Comparison of ENCODE assay signal across 22 mouse cellular contexts in the genomic region with DNA sequence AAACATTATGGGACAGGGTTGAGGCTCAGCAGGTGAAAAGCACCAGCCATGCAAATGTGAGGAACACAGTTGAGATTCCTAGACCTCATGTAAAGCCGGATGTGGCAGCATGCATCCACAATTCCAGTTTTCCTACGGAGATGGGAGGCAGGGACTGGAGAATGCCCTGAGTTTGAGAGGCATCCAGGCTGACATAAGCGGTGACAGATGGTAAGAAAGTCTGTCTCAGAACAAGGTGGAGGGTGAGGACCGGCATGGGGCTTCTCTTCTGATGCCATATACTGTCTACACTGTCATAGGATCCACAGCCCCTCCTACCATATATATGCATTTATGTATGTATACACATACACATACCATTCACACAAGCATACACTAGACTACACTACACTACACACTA.
DNase-seq lines count a peak whose midpoint lies in the region; ATAC-seq lines count a peak whose summit lies in the region.
"Had no signal": no experiment of that assay in that cellular context is flagged by ENCODE, and none has a peak within 500 bp of the region (broad histone marks: within the 10 kb centered on the region; RNA-seq: fewer than 3 reads in every experiment).

No protein-coding gene starts in this region.

- no peaks in the 10 kb centered on the region for H3K27me3 ChIP-seq in forebrain, embryonic 15.5 days
- H3K27me3 ChIP-seq in forebrain, embryonic 11.5 days (ENCODE audit: control insufficient read depth, insufficient read depth, low read length): no peaks in the 10 kb centered on the region
- H3K27me3 ChIP-seq in forebrain, embryonic 16.5 days (replicated peaks; ENCODE audit: control insufficient read depth, insufficient read depth, low read length): no peaks in the 10 kb centered on the region
- H3K27me3 ChIP-seq: heart, embryonic 13.5 days; liver, embryonic 15.5 days had no signal

- ATAC-seq in forebrain, embryonic 15.5 days (replicated peaks): peak; percentile 58; the same call in 1 of the 2 replicates
- no peak for ATAC-seq in forebrain, embryonic 11.5 days (replicated peaks; ENCODE audit: low FRiP score)
- peak; percentile 62 for ATAC-seq in forebrain, embryonic 16.5 days
- ATAC-seq: midbrain, embryonic 16.5 days had no signal

- H3K9me3 ChIP-seq in forebrain, embryonic 15.5 days: no peaks in the 10 kb centered on the region
- H3K9me3 ChIP-seq in forebrain, embryonic 11.5 days (ENCODE audit: control insufficient read depth, low read length): no peaks in the 10 kb centered on the region
- no peaks in the 10 kb centered on the region for H3K9me3 ChIP-seq in forebrain, embryonic 16.5 days (ENCODE audit: control insufficient read depth, low read length)
- H3K9me3 ChIP-seq: embryonic facial prominence, embryonic 10.5 days; heart, embryonic 13.5 days; limb, embryonic 10.5 days; liver, embryonic 15.5 days had no signal

- H3K4me3 ChIP-seq in forebrain, embryonic 15.5 days: no peak overlapping the region
- H3K4me3 ChIP-seq in forebrain, embryonic 11.5 days (ENCODE audit: low read depth, low read length): no peak overlapping the region
- H3K4me3 ChIP-seq in forebrain, embryonic 16.5 days (replicated peaks; ENCODE audit: low read length): no peak overlapping the region
- H3K4me3 ChIP-seq: embryonic facial prominence, embryonic 10.5 days; heart, adult 2 months; heart, embryonic 13.5 days; limb, embryonic 10.5 days; liver, embryonic 15.5 days had no signal

- H3K36me3 ChIP-seq in forebrain, embryonic 15.5 days: no peaks in the 10 kb centered on the region
- no peaks in the 10 kb centered on the region for H3K36me3 ChIP-seq in forebrain, embryonic 11.5 days (ENCODE audit: control insufficient read depth, insufficient read depth, low read length)
- H3K36me3 ChIP-seq in forebrain, embryonic 16.5 days (ENCODE audit: control insufficient read depth, insufficient read depth): no peaks in the 10 kb centered on the region
- H3K36me3 ChIP-seq: embryonic facial prominence, embryonic 10.5 days; heart, embryonic 13.5 days; limb, embryonic 10.5 days; liver, embryonic 15.5 days had no signal

- no peak overlapping the region for H3K4me2 ChIP-seq in forebrain, embryonic 15.5 days (replicated peaks)
- H3K4me2 ChIP-seq in forebrain, embryonic 11.5 days (ENCODE audit: low read depth, low read length, severe bottlenecking): no peak overlapping the region
- no peak overlapping the region for H3K4me2 ChIP-seq in forebrain, embryonic 16.5 days (ENCODE audit: low read length)
- H3K4me2 ChIP-seq: heart, embryonic 13.5 days; liver, embryonic 15.5 days had no signal

- DNase-seq in forebrain, embryonic 11.5 days (ENCODE audit: low spot score): no peak
- peak; percentile 73 for DNase-seq in cerebellum, adult 11 months
- DNase-seq in cerebellum, adult 9-10 months: peak; percentile 90
- no peak for DNase-seq in natural killer cell, adult 2 months (ENCODE audit: low spot score in 2 of 2)
- no peak for DNase-seq in right cerebral cortex, postnatal 10 days (ENCODE audit: low spot score in 2 of 2)
- DNase-seq: adrenal gland, postnatal 25 days; gastrocnemius, postnatal 25 days; heart, adult 2 months; heart, postnatal 14 days; kidney, adult 18-20 months; liver; retina, postnatal 1 day; thymus, postnatal 14 days had no signal

- WGBS in forebrain, embryonic 15.5 days: 73% methylated on average over 4 of the region's 4 CpGs
- WGBS in forebrain, embryonic 11.5 days: 94% methylated on average over 4 of the region's 4 CpGs
- WGBS in forebrain, embryonic 16.5 days: 72% methylated on average over 4 of the region's 4 CpGs

- H3K4me1 ChIP-seq in forebrain, embryonic 15.5 days: peaks cover 13% of the 10 kb centered on the region
- H3K4me1 ChIP-seq in forebrain, embryonic 11.5 days (replicated peaks; ENCODE audit: control insufficient read depth, insufficient read depth, low read length): no peaks in the 10 kb centered on the region
- peaks cover 8% of the 10 kb centered on the region for H3K4me1 ChIP-seq in forebrain, embryonic 16.5 days (replicated peaks; ENCODE audit: control insufficient read depth, insufficient read depth, low read length)
- H3K4me1 ChIP-seq: liver, embryonic 15.5 days had no signal

- no peak overlapping the region for H3K9ac ChIP-seq in forebrain, embryonic 15.5 days (replicated peaks)
- no peak overlapping the region for H3K9ac ChIP-seq in forebrain, embryonic 11.5 days (ENCODE audit: low read length)
- H3K9ac ChIP-seq in forebrain, embryonic 16.5 days (replicated peaks; ENCODE audit: low read depth, low read length): no peak overlapping the region
- H3K9ac ChIP-seq: heart, embryonic 13.5 days; liver, embryonic 15.5 days had no signal

- no peak overlapping the region for H3K27ac ChIP-seq in forebrain, embryonic 15.5 days (replicated peaks)
- no peak overlapping the region for H3K27ac ChIP-seq in forebrain, embryonic 11.5 days (ENCODE audit: low read depth, low read length)
- no peak overlapping the region for H3K27ac ChIP-seq in forebrain, embryonic 16.5 days (ENCODE audit: low read length)
- H3K27ac ChIP-seq: embryonic facial prominence, embryonic 10.5 days; heart, adult 2 months; heart, embryonic 13.5 days; kidney, postnatal 0 days; limb, embryonic 10.5 days; liver, embryonic 15.5 days; macrophage had no signal

Comparison
In these comparisons a context has a peak if more than half of its experiments do, and no peak if none do; other contexts are left out.
1. DNase-seq: peak in cerebellum, adult 11 months (single experiment) and cerebellum, adult 9-10 months (single experiment); none in forebrain, embryonic 11.5 days (single experiment), natural killer cell, adult 2 months (0 of 2) and right cerebral cortex, postnatal 10 days (0 of 2).